Mouse (Mus musculus) intestine, embryonic 14.5 days (tissue): ENCODE data around the gene Galnt2. TPM values are rescaled to one million over a fixed set of nuclear protein-coding genes. Genes with fewer than 3 reads are reported as not detected.
A peak's percentile ranks its signal among the peaks of the same experiment; 100 is the strongest.

ENCODE experiments used
- ATAC-seq: fragments of 200-750 bp; cut with Nextera tagmentation; replicated peaks from 2 replicates; pipeline ENCODE4 v1.8.0; 2017; ENCODE audit warnings: low read depth, moderate number of reproducible peaks, moderate TSS enrichment, moderate library complexity; ENCODE audit not compliant: low FRiP score, low TSS enrichment
- DNase-seq: peaks from one replicate; pipeline ENCODE4 v3.0.0-alpha.2; 2018; ENCODE audit warnings: low spot score
- H3K27ac ChIP-seq: fragments of 300-500 bp; sonication (generic); 2 replicates; pipeline ENCODE4 v1.5.1; 2014; ENCODE audit warnings: low read depth, mild to moderate bottlenecking, control low read depth
- H3K27me3 ChIP-seq: fragments of 300-500 bp; sonication (generic); replicated peaks from 2 replicates; pipeline ENCODE4 v1.6.1; 2014; ENCODE audit warnings: low read length, control low read depth; ENCODE audit not compliant: control insufficient read depth, insufficient read depth
- H3K36me3 ChIP-seq: fragments of 300-500 bp; sonication (generic); 2 replicates; pipeline ENCODE4 v1.6.1; 2014; ENCODE audit warnings: low read length, control low read depth; ENCODE audit not compliant: control insufficient read depth, insufficient read depth
- H3K4me1 ChIP-seq: fragments of 300-500 bp; sonication (generic); replicated peaks from 2 replicates; pipeline ENCODE4 v1.6.1; 2014; ENCODE audit warnings: low read length, control low read depth, mixed read lengths; ENCODE audit not compliant: control insufficient read depth, insufficient read depth
- H3K4me2 ChIP-seq: fragments of 300-500 bp; sonication (generic); 2 replicates; pipeline ENCODE4 v1.6.1; 2014; ENCODE audit warnings: low read length
- H3K4me3 ChIP-seq: fragments of 300-500 bp; sonication (generic); 2 replicates; pipeline ENCODE4 v1.5.1; 2014; ENCODE audit warnings: low read depth, low read length, control low read depth, mixed read lengths
- H3K9ac ChIP-seq: fragments of 300-500 bp; sonication (generic); 2 replicates; pipeline ENCODE4 v1.6.1; 2014; ENCODE audit warnings: mild to moderate bottlenecking, low read length
- H3K9me3 ChIP-seq: fragments of 300-500 bp; sonication (generic); 2 replicates; pipeline ENCODE4 v1.6.1; 2016; ENCODE audit warnings: low read length, control low read depth; ENCODE audit not compliant: control insufficient read depth
- WGBS: fragments of 180-500 bp; shearing (Covaris S2); extraction: QIAGEN DNeasy Blood & Tissue Kit; methylation state at CpG from one replicate; pipeline ENCODE4 v1.1.7; 2014; 5-methylcytosine and 5-hydroxymethylcytosine counted together
- polyA plus RNA-seq: library from polyadenylated mRNA; unstranded; fragments of >200 nt; fragmentation: Nextera tagmentation; extraction: Ambion mirVana; gene quantifications from 2 replicates; pipeline ENCODE4 v1.2.1, GENCODE M21; 2014

Gene Galnt2
- polyA plus RNA-seq, 1 experiment from 2014 or later, result 63.9 TPM

DNA sequence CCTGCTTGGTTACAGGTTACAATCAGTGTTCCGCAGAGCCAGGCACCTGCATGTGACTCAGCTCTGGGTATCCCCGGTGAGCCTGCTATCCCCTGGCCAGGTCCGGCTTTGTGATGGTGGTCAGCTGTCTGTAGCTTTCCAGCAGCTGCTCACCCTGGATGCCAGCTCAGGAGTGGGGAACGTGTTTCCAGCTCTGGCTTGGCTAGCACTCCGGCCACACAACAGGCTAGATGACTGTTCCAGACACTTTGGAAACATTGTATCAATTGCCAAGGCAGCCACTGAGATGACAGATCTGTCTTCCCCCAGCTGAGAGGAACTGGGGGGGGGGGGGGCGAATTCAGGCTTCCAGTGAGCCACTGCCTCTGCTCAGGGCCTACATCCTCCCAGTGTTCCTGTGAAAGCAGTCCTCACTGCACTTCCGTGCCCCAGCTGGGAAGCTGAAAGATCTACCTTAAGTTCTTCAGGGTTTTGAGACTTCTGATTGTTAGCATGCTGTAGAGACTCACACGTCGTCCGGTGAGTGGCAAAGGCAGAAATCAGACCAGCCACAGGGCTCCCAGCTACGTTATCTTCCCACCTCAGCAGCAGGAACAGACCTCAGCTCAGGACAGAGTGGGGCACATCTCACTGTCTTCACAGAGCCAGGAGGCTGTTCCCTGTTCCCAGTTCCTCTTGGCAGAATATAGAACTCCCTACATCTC is 87.6 kb downstream of the Galnt2 start:
- no peak for DNase-seq
- ATAC-seq, result no peak
- no peaks in the 10 kb centered on the region for H3K27me3 ChIP-seq
- H3K36me3 ChIP-seq, result peaks cover 12% of the 10 kb centered on the region
- no peak overlapping the region for H3K9ac ChIP-seq
- H3K27ac ChIP-seq, result no peak overlapping the region
- H3K9me3 ChIP-seq, result no peaks in the 10 kb centered on the region
- H3K4me2 ChIP-seq, result no peak overlapping the region
- no peak overlapping the region for H3K4me3 ChIP-seq
- peaks cover 12% of the 10 kb centered on the region; the same call in 1 of the 2 replicates for H3K4me1 ChIP-seq
- 70% methylated on average over 11 of the region's 11 CpGs for WGBS

DNA sequence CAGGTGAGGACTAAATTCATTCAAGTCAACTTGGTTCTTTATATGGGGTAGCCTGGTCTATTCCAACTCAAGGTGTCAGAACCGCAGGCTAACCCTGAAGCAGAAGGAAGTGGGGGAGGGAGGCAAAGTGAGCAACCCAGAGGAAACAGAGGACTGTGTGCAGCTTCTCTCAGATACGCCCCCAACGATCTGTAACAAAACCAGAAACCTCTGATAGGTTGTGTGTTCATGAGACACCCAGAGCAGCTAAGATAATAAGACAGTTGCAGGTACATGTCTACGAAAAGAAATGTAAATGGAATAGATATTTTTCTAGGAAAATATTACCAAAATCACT is 88.1 kb downstream of the Galnt2 start:
- Histone ChIP-seq H3K9me3 (no peaks in the 10 kb centered on the region), H3K27ac (no peak overlapping the region), H3K27me3 (no peaks in the 10 kb centered on the region), H3K4me2 (no peak overlapping the region), H3K4me3 (no peak overlapping the region), H3K4me1 (peaks cover 11% of the 10 kb centered on the region; the same call in 1 of the 2 replicates), H3K9ac (no peak overlapping the region), H3K36me3 (peaks cover 17% of the 10 kb centered on the region)
- ATAC-seq (no peak), DNase-seq (no peak)
- WGBS, result 93% methylated on average over 4 of the region's 4 CpGs

DNA sequence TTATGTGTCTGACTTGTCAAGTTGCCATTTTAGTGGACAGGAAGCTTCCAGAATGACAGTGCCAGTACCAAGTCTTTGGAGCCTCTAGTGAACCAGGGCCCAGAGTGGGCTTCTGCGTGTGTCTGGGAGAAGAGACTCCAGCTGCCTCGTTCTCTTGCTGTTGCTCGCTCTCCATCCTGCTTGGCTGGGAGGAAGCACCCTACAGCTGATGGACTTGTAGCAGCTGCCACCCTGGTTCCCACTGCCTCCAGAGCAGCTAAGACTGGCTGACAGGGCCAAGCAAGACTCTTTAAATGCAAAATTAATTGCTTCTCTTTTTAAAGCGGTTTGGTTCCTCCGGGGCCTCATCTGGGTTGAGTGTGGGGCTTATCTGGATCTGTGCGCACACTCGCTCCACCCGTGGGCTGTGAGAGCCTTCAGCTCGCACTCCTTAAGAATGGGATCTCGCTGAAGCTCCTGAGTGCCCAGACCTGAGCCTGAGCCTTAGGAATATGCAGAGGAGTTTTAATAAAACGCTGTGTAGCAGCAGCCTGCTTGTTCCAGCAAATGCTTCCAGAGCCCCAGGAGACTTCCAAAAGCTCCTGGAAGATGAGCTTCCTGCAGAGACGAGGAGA is 90.1 kb downstream of the Galnt2 start:
- Histone ChIP-seq H3K27me3 (no peaks in the 10 kb centered on the region), H3K9me3 (no peaks in the 10 kb centered on the region), H3K4me2 (no peak overlapping the region), H3K4me1 (peaks cover 5% of the 10 kb centered on the region; the same call in 1 of the 2 replicates), H3K4me3 (no peak overlapping the region), H3K9ac (no peak overlapping the region), H3K27ac (peak overlapping the region; percentile 8; the same call in 1 of the 2 replicates), H3K36me3 (peaks cover 30% of the 10 kb centered on the region)
- WGBS, result 58% methylated on average over 12 of the region's 12 CpGs
- no peak for DNase-seq
- ATAC-seq, result no peak

DNA sequence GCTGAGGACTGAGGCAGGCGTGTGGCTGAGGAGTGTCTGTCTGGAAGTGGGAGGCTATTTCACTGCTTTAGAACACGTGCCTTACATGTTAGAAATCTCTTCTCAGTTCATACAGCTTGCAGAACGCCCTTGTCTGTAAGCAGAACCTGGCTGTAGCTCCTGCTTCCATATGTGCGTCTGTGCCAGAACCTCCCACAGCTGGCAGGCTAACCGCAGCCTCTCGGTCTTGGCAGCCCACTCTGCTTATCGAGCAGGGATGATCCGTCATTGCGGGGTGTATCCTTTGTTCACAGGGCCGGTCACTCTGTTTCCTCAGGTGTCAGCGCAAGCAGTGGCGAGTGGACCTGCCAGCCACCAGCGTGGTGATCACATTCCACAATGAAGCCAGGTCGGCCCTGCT is 92.2 kb downstream of the Galnt2 start:
- no peak overlapping the region for H3K9ac ChIP-seq
- H3K27ac ChIP-seq, result no peak overlapping the region
- peaks cover 47% of the 10 kb centered on the region for H3K36me3 ChIP-seq
- no peaks in the 10 kb centered on the region for H3K4me1 ChIP-seq
- H3K9me3 ChIP-seq, result no peaks in the 10 kb centered on the region
- WGBS, result 84% methylated on average over 14 of the region's 14 CpGs
- no peak overlapping the region for H3K4me2 ChIP-seq
- H3K4me3 ChIP-seq, result no peak overlapping the region
- H3K27me3 ChIP-seq, result no peaks in the 10 kb centered on the region
- ATAC-seq (no peak), DNase-seq (no peak)

DNA sequence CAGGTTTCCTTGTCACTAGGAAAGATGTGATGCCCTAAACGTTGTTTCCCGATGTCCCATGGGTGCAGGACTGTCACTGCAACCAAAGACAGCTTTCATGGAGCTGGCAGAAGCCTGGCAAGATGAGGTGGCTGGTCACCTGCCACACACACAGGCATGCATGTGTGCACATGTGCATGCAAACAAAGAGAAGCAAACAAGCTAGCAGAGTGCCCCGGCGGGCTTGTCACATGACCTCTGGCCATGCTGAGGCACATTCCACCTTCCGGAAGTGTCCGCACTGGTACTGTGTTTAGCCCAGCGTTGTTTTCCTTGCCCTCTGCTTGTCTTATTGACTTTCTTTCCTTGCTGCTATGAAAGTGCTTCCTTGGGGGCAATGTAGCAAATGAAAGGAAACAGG is 97.1 kb downstream of the Galnt2 start:
- WGBS, result 77% methylated on average over 7 of the region's 7 CpGs
- Histone ChIP-seq H3K9ac (no peak overlapping the region), H3K4me2 (no peak overlapping the region), H3K9me3 (no peaks in the 10 kb centered on the region), H3K27ac (no peak overlapping the region), H3K36me3 (peaks cover 70% of the 10 kb centered on the region), H3K4me1 (no peaks in the 10 kb centered on the region), H3K27me3 (no peaks in the 10 kb centered on the region), H3K4me3 (no peak overlapping the region)
- ATAC-seq, result no peak
- no peak for DNase-seq

DNA sequence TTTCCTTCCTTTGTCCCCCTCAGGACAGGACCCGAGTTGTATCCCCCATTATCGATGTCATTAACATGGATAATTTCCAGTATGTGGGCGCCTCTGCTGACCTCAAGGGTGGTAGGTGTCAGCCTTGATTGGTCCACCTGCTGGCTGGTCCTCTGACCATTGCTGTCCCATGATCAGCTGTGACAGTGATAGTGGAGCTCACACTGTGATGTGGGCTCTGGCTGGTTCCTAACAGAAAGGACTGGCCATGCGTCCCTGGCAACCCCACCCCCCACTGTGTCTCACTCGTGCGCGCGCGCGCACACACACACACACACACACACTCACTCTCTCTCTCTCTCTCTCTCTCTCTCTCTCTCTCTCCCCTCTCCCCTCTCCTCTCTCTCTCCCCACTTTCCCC is 98.5 kb downstream of the Galnt2 start:
- Histone ChIP-seq H3K27ac (no peak overlapping the region), H3K36me3 (peaks cover 70% of the 10 kb centered on the region), H3K27me3 (no peaks in the 10 kb centered on the region), H3K4me3 (no peak overlapping the region), H3K4me1 (no peaks in the 10 kb centered on the region), H3K4me2 (no peak overlapping the region), H3K9ac (no peak overlapping the region), H3K9me3 (no peaks in the 10 kb centered on the region)
- ATAC-seq (no peak), DNase-seq (no peak)
- WGBS, result 71% methylated on average over 10 of the region's 10 CpGs

DNA sequence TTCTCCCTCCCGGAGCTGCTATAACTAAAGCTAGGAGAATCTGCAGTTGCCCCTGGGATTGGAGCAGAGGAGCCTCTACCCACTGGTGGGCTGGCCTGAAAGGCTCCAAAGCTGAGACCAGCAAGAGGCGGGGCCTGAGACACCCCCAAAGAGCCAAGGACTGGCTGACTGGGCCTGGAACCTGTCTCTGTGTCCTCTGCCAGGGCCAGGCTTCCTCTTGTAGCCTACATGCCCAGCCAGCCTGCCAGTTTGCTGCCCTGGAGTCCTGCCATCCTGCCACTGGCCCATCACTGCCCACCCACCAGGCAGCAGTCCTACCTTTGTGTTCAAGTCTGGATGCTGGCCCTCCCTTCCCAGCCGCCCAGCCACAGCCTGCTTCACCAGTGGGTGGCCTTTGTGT is 99.2 kb downstream of the Galnt2 start:
- peaks cover 78% of the 10 kb centered on the region for H3K36me3 ChIP-seq

DNA sequence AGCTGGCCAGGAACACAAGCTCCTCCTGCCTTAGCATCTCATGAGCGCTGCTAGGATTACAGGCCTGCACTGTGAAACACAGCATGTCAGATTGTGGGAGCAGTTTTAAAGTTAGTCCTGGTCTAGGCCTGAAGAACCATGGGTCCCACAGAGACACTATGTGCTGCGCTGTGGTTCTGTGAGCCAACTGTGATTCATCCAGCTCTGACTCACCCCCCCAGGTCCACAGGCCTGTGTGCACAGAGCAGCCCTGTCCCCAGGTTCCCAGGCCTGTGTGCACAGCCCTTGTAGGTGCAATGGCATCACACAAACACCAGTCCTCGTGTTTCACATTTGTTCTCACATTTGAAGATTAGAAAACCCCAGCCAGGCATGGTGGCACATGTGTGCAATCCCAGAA is 99.9 kb downstream of the Galnt2 start:
- Histone ChIP-seq H3K9me3 (no peaks in the 10 kb centered on the region), H3K27ac (no peak overlapping the region), H3K4me2 (no peak overlapping the region), H3K27me3 (no peaks in the 10 kb centered on the region), H3K4me1 (no peaks in the 10 kb centered on the region), H3K36me3 (peaks cover 78% of the 10 kb centered on the region), H3K4me3 (no peak overlapping the region), H3K9ac (no peak overlapping the region)
- WGBS, result 90% methylated on average over 3 of the region's 3 CpGs
- no peak for ATAC-seq
- no peak for DNase-seq

More for the DNA sequence above, 99.2 kb downstream of the Galnt2 start:
- Histone ChIP-seq H3K4me1 (no peaks in the 10 kb centered on the region), H3K27me3 (no peaks in the 10 kb centered on the region), H3K9me3 (no peaks in the 10 kb centered on the region), H3K4me2 (no peak overlapping the region), H3K9ac (no peak overlapping the region), H3K27ac (no peak overlapping the region), H3K4me3 (no peak overlapping the region)
- WGBS, result 80% methylated on average over 2 of the region's 3 CpGs
- ATAC-seq (no peak), DNase-seq (no peak)

DNA sequence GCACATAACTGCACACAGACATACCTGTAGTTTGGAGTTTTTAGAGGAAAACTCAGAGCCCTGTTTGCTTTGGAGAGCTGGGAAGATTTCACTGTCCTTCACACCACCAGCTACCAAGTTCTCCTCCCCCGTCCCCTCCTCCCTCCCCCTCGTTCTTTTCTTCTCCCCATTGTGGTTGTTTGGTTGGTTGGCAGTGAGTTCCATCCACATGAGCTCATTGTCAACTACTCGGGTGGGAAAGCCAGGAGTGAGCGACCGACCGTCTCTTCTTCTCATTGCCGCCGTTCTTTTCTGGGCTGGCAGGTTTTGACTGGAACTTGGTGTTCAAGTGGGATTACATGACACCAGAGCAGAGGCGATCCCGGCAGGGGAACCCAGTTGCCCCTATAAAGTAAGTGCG is 100.5 kb downstream of the Galnt2 start:
- WGBS, result 82% methylated on average over 11 of the region's 11 CpGs
- H3K4me1 ChIP-seq, result no peaks in the 10 kb centered on the region
- H3K27me3 ChIP-seq, result no peaks in the 10 kb centered on the region
- ATAC-seq, result no peak
- H3K4me3 ChIP-seq, result no peak overlapping the region
- peaks cover 77% of the 10 kb centered on the region for H3K36me3 ChIP-seq
- H3K27ac ChIP-seq, result no peak overlapping the region
- no peak for DNase-seq
- no peak overlapping the region for H3K9ac ChIP-seq
- no peak overlapping the region for H3K4me2 ChIP-seq
- no peaks in the 10 kb centered on the region for H3K9me3 ChIP-seq
